Mouse (Mus musculus) cerebellum, postnatal 14 days (tissue): ENCODE data around the gene Atp2a1.
"Not testable (repeated sequence)": the region's sequence is repeated elsewhere in the genome, so short reads cannot be mapped to it uniquely, and the experiment has no call there.

Experiments
- DNase-seq, 2 experiments: peaks; one replicate each; pipeline ENCODE4 v3.0.0; 2021; ENCODE audit warnings: mixed read lengths in 2 of 2

The Atp2a1 gene

GRCm38 (mm10) chr7:126463004-126463403 lies at the start of gene Atp2a1:
Gene Atp2a1 (minus strand): TSS chr7:126463108.
- no peak for DNase-seq

DNA sequence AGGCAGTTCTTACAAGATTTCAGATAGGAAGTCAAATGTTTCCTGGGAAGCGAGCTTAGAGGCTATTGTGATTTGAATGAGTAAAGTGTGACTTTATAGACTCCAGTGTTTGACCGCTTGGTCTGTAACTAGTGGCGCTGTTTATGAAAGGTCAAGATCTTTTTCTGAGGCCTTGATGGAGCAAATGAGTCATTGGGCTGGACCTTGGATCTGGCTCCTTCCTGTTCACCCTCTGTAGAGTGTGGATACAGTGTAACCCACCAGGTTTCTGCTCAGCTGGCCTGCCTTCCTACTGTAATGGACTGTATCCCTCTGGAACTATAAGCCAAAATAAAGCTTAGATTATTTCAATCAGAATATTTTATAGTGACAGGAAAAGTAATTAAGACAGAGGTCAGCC lies 48.4 kb upstream of the Atp2a1 start:
- DNase-seq = no peak

- DNase-seq = no peak
Measured at GRCm38 (mm10) chr7:126507126-126507778, 44.3 kb upstream of the Atp2a1 start.

- DNase-seq = peak in 1 of 2 experiments; percentile 39
Measured at GRCm38 (mm10) chr7:126504913-126505312, 42.0 kb upstream of the Atp2a1 start.

DNA sequence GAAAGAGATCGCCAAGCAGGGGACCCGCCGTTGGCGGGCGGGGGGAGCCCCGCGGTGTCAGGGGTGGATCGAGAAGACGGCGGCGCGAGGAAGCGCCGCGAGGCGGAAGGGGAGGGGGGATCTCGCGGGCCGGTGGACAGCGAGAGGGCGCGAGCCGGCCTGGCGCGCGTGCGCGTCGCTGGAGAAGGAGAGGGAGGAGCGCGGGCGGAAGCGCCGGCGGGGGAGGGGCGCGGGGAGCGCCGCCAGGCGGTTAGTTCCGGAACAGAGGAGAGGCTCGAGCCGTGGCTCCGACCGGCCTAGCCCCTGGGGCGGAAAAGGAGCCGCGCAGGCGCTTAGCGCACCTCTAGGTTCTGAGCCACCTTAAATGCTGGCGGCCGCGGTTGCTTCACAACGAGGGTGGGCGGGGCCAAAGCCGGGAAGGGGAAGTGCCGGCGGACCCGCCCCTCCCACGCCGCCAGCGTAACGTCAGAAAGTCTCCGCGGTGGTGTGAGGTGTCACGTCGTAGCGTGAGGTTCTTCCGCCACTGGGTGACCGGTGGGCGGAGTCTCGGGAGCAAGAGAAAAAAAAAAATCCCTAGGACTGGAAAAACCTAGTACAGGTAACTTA lies 40.5 kb upstream of the Atp2a1 start, which contains the start of gene Atxn2l:
Gene Atxn2l (minus strand): TSS at position 165 of the 606 bp plus-strand sequence.
- peak; percentile 100 for DNase-seq

DNA sequence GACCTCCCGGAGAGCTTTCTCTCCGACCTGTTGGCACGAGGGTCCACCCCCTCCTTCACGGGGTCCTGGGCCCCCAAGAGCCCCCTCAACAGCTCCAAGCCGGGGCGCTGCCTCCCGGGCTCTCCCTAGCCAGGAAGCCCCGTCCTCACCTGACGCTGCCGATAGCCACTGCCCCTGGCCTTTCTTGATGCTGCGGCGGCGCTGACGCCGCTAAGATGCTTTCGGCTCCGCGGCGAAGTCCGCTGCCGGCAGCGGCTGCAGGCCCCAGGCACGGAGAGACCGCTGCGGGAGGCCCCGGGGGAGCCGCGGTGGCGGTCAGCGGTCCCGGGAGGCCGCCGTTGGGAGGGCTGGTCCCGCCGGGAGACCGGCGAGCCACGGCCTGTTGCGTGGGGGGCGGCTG lies 39.8 kb upstream of the Atp2a1 start:
- no peak for DNase-seq

- DNase-seq = peak; percentile 97
Measured at GRCm38 (mm10) chr7:126502023-126502741, 39.3 kb upstream of the Atp2a1 start.

DNA sequence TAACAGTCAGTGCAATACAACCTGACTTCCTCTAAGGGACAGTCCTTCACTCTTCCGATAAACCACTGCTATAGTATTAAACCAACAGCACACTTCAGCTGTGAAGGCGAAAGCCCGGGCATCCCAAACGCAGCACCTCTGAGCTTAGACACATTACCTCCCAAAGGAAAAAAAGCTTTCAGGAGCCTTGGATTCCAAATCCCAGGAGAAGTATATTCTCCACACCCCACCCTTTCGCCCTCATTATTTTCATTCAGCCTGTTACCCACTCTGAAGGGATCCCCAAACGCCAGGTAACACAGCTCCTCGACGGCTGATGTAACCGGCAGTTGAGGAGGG lies 38.7 kb upstream of the Atp2a1 start:
- no peak for DNase-seq

- DNase-seq = no peak
Measured at GRCm38 (mm10) chr7:126499416-126499815, 36.5 kb upstream of the Atp2a1 start.

DNA sequence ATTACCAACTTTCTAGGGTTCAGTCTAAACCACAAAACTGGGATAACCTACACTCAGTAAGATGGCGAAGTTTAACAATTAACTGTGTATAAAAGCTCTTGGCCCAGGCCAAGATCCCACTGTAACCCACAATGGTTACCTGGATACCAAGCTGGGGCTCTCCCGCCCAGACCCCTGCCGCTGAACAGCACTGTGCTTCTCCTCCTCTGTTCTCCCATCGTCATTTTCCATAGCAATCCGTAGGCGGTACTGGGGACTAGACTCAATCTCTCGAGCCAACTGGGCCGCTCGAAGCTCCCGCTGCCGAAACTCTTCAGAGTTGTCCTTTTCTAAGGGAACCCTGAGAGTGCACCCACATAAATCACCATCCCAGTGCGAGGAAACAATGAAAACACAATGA lies 35.1 kb upstream of the Atp2a1 start:
- no peak for DNase-seq

DNA sequence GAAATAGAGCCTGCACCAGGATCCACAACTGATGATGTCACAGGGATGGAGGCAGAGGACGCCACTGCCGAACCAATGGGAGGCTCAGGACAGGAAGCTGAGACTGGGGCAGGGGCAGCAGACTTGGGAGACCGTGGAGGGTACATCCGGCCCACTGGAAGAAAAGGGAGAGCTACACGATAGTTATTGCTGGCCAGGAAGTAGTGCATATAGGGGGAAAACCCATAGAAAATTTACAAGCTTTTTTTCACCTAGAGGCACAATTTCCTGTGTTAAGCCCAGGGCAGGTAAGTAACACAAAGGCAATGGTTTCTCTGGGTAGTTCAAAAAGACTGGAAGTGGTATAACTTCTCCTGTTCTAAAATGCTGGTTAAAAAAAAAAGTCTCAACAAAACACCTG lies 33.6 kb upstream of the Atp2a1 start:
- DNase-seq = no peak

- no peak for DNase-seq
Measured at GRCm38 (mm10) chr7:126494120-126494519, 31.2 kb upstream of the Atp2a1 start.

- DNase-seq = peak in 1 of 2 experiments; percentile 41
Measured at GRCm38 (mm10) chr7:126491973-126492372, 29.1 kb upstream of the Atp2a1 start.

DNA sequence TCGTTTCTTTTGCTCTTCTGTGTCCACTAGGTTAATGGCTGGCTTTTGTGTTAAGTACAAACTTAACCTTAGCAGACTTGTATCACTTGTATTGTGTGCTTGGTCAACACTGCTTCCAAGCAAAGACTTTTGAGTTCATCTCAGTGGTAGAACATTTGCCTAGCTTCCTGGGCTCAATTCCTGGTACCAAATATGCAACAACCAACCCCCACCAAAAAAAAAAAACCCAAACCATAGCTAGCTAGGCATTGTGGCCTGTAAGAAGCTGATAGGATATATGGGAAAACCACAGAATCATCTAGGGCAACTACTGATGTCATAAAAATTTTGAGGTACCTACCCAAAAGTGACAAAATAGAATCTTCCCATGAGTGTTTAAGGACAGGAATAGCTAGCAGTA lies 28.1 kb upstream of the Atp2a1 start:
- no peak for DNase-seq

GRCm38 (mm10) chr7:126487617-126488385 lies 24.9 kb upstream of the Atp2a1 start:
- not testable (repeated sequence) for DNase-seq

GRCm38 (mm10) chr7:126487052-126487483 lies 24.2 kb upstream of the Atp2a1 start, which contains the start of gene Tufm:
Gene Tufm (plus strand): TSS chr7:126487361.
- DNase-seq = peak; percentile 95

GRCm38 (mm10) chr7:126482392-126482871 lies 19.5 kb upstream of the Atp2a1 start:
- DNase-seq = peak; percentile 79 to 83

- DNase-seq = no peak
Measured at GRCm38 (mm10) chr7:126481699-126482098, 18.8 kb upstream of the Atp2a1 start.

DNA sequence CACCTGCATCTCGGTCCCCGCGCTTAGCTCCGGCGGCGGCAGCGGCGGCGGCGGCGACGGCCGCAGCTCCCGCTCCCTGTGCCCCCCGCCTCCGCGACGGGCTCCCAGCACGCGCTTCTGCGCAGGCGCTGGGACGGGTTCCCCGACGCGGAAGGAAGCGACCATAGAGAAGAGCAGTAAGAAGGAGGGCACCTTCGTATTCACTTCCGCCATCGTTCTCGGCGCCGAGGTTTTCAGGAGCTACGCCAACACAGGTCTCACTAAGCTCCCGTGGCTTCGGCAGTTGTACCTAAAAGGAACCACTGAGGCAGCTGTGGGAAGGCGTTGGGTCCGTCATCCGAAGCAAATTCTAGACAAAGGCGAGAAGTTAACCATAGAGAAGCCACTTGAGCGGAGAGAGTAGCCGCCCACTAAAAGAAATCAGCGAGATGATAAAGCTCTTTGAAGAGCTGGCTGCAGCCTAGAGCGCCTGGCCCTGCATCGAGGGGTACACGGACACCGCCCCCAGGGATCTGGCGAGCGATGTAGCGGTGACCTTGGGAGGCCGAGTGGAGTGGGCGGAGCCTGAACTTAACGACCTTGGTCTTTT lies 12.2 kb upstream of the Atp2a1 start, which contains the start of gene Sh2b1:
Gene Sh2b1 (minus strand): TSS at position 432 of the 589 bp plus-strand sequence.
- peak; percentile 93 for DNase-seq

- DNase-seq = no peak
Measured at GRCm38 (mm10) chr7:126474486-126474955, 11.6 kb upstream of the Atp2a1 start.

DNA sequence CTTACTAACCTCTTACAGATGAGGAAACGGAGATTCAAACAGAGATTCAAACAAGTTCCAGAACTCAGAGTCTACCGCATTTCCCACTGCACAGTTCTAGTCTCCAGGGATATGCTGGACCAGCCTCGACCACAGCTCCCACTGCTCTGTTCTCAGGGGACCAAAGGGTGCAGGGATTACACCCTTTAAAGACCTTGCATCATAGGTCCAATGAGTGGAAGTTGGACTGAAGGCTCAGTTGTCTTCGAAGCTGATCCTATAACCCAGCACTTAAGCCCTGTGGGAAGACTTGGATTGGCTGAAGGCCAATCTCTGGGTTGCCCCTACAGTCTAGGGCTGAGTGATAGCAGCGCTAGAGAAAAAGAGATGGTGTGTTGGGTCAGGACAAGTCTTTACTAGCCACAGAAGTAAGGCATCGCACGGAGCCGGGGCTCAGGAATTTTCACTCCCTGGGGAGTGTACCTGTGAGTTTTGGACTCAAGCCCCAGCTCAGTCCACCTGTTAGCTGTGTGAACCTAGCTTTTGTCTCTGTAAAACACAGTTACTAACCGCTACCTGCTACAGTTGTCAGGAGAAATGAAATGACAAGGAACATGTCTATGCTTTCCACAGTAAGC lies 10.7 kb upstream of the Atp2a1 start:
- no peak for DNase-seq

DNA sequence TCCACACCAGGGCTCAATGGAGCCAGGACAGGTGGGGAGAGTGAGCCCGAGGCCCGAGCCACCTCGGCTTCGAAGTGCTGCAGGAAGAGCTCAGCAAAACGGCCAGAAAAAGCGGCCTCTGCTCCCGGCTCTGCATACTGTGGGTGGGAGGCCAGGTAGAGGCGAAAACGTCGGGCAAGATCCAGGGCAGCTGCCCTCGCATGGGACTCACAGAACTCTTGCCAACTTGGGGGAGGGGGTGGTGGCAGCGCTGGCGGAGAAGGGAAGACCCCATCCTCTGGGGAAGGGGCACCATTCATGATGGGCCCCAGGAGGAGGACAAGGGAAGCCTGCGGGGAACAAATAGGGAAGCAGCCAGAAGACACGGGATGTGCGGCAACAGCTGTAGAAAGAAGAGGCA lies 9.8 kb upstream of the Atp2a1 start:
- DNase-seq = no peak
